Mouse (Mus musculus): Measurements from ENCODE around the gene Mex3d. TPM values are rescaled to one million over a fixed set of nuclear protein-coding genes. Genes with fewer than 3 reads are reported as not detected.

Mex3d gene
- polyA plus RNA-seq, 1 experiment from 2014 or later = 6.1 TPM

- Histone ChIP-seq H3K4me2 (peak overlapping the region; percentile 95), H3K27me3 (replicated peaks) (no peaks in the 10 kb centered on the region), H3K27ac (ENCODE audit: poor library complexity, severe bottlenecking) (peak overlapping the region; percentile 68; the same call in 1 of the 2 replicates), H3K4me1 (replicated peaks) (peaks cover 38% of the 10 kb centered on the region), H3K36me3 (peaks cover 48% of the 10 kb centered on the region), H3K4me3 (peak overlapping the region; percentile 94), H3K9ac (peak overlapping the region; percentile 98), H3K9me3 (replicated peaks) (no peaks in the 10 kb centered on the region)
- no peak for ATAC-seq (ENCODE audit: insufficient number of reproducible peaks, low FRiP score)
- WGBS = 23% methylated on average over 7 of the region's 7 CpGs
These were observed 2.1 kb downstream of the Mex3d start for GRCm38 (mm10) chr10:80385310-80385709.

- Histone ChIP-seq H3K27ac (ENCODE audit: poor library complexity, severe bottlenecking) (no peak overlapping the region), H3K36me3 (peaks cover 47% of the 10 kb centered on the region), H3K4me3 (peak overlapping the region; percentile 94), H3K4me2 (peak overlapping the region; percentile 95), H3K9ac (peak overlapping the region; percentile 98), H3K27me3 (replicated peaks) (no peaks in the 10 kb centered on the region), H3K9me3 (replicated peaks) (no peaks in the 10 kb centered on the region), H3K4me1 (replicated peaks) (peaks cover 38% of the 10 kb centered on the region)
- no peak for ATAC-seq (ENCODE audit: insufficient number of reproducible peaks, low FRiP score)
- 64% methylated on average over 7 of the region's 7 CpGs for WGBS
These were observed 2.8 kb downstream of the Mex3d start for GRCm38 (mm10) chr10:80384709-80385108.

GRCm38 (mm10) chr10:80384115-80384639, 3.3 kb downstream of the Mex3d start:
- peak overlapping the region; percentile 95 for H3K4me2 ChIP-seq
- 89% methylated on average over 4 of the region's 4 CpGs for WGBS
- no peaks in the 10 kb centered on the region for H3K27me3 ChIP-seq (replicated peaks)
- peaks cover 38% of the 10 kb centered on the region for H3K4me1 ChIP-seq (replicated peaks)
- H3K9me3 ChIP-seq (replicated peaks) = no peaks in the 10 kb centered on the region
- H3K4me3 ChIP-seq = 0 out of 2 replicates have a peak overlapping the region, but pooled peaks have one; percentile 94
- peaks cover 49% of the 10 kb centered on the region for H3K36me3 ChIP-seq
- no peak for ATAC-seq (ENCODE audit: insufficient number of reproducible peaks, low FRiP score)
- peak overlapping the region; percentile 98; the same call in 1 of the 2 replicates for H3K9ac ChIP-seq
- H3K27ac ChIP-seq (ENCODE audit: poor library complexity, severe bottlenecking) = no peak overlapping the region

DNA sequence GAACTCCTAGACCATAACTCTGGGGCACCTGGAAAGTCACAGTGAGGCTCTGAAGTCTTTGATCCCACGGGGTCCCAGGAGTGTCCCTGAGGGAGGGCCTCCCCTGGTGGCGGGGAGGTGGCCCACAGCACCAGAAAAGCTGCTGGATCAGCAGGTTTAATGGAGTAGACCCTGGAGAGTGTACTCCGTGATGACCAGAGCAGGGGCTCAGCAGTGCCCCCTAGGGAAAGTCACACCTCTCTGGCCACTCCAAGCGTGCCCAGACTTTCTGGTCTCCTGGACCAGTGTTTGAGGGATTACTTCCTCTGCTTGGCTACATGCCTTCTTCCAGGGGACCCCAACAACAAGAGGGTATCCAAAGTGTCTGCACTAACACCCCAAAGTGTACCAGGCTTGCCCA, 4.0 kb downstream of the Mex3d start:
- H3K9ac ChIP-seq = no peak overlapping the region; the same call in 1 of the 2 replicates
- H3K4me2 ChIP-seq = no peak overlapping the region
- peaks cover 49% of the 10 kb centered on the region for H3K36me3 ChIP-seq
- H3K27me3 ChIP-seq (replicated peaks) = no peaks in the 10 kb centered on the region
- peaks cover 35% of the 10 kb centered on the region for H3K4me1 ChIP-seq (replicated peaks)
- no peak overlapping the region for H3K27ac ChIP-seq (ENCODE audit: poor library complexity, severe bottlenecking)
- ATAC-seq (ENCODE audit: insufficient number of reproducible peaks, low FRiP score) = no peak
- H3K4me3 ChIP-seq = no peak overlapping the region
- 67% methylated on average over 4 of the region's 4 CpGs for WGBS
- H3K9me3 ChIP-seq (replicated peaks) = no peaks in the 10 kb centered on the region

DNA sequence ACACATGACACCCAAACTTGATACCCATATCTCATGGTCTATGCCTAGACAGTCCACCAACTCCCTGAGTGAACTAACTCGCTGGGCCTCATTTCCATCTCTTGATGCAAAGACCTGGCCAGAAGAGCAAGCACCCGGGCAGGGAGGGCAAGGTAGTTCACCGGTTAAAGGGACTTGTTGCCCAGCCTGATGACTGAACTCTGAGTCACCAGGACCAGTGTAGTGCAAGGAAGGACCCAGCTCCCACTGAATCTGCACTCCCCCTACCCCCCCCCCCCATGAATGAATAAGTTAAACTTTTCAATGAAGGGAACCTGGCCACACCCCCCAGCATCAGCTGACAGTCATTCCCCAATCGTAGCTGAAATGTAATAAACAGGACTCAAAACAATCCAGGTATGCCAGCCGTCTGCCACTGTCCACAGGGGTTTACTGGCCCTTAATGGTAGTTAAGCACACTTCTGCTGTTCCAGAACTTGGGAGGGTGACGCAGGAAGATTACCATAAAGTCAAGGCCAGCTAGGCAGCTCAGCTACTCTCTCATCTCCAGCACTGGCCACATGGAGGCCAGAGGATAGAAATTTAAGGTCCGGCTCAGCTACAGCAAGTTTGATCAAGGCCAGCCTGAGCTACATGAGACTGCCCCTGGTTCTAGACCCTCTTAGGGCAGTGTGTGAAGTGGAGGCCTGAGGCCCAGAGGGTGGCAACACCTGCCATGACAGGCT, 4.7 kb downstream of the Mex3d start:
- 88% methylated on average over 7 of the region's 7 CpGs for WGBS
- ATAC-seq (ENCODE audit: insufficient number of reproducible peaks, low FRiP score) = no peak
- H3K27ac ChIP-seq (ENCODE audit: poor library complexity, severe bottlenecking) = no peak overlapping the region
- peaks cover 30% of the 10 kb centered on the region for H3K4me1 ChIP-seq (replicated peaks)
- no peak overlapping the region for H3K4me3 ChIP-seq
- H3K36me3 ChIP-seq = peaks cover 49% of the 10 kb centered on the region
- no peaks in the 10 kb centered on the region for H3K9me3 ChIP-seq (replicated peaks)
- no peaks in the 10 kb centered on the region for H3K27me3 ChIP-seq (replicated peaks)
- H3K4me2 ChIP-seq = no peak overlapping the region
- H3K9ac ChIP-seq = no peak overlapping the region

- H3K4me1 ChIP-seq (replicated peaks) = no peaks in the 10 kb centered on the region
- H3K27me3 ChIP-seq (replicated peaks) = peaks cover 8% of the 10 kb centered on the region
- H3K27ac ChIP-seq (ENCODE audit: poor library complexity, severe bottlenecking) = no peak overlapping the region
- no peak overlapping the region for H3K4me2 ChIP-seq
- ATAC-seq (ENCODE audit: insufficient number of reproducible peaks, low FRiP score) = no peak
- H3K9ac ChIP-seq = no peak overlapping the region
- peaks cover 30% of the 10 kb centered on the region for H3K36me3 ChIP-seq
- 39% methylated on average over 10 of the region's 10 CpGs for WGBS
- no peaks in the 10 kb centered on the region for H3K9me3 ChIP-seq (replicated peaks)
- H3K4me3 ChIP-seq = no peak overlapping the region
These were observed 9.7 kb downstream of the Mex3d start for GRCm38 (mm10) chr10:80377716-80378115.

- H3K9ac ChIP-seq = no peak overlapping the region
- H3K4me3 ChIP-seq = no peak overlapping the region
- H3K27ac ChIP-seq (ENCODE audit: poor library complexity, severe bottlenecking) = no peak overlapping the region
- H3K36me3 ChIP-seq = peaks cover 14% of the 10 kb centered on the region
- H3K27me3 ChIP-seq (replicated peaks) = peaks cover 12% of the 10 kb centered on the region
- peaks cover 3% of the 10 kb centered on the region; the same call in 1 of the 2 replicates for H3K4me1 ChIP-seq (replicated peaks)
- H3K9me3 ChIP-seq (replicated peaks) = no peaks in the 10 kb centered on the region
- WGBS = 2% methylated on average over 7 of the region's 7 CpGs
- ATAC-seq (ENCODE audit: insufficient number of reproducible peaks, low FRiP score) = no peak
- no peak overlapping the region for H3K4me2 ChIP-seq
These were observed 11.3 kb downstream of the Mex3d start for GRCm38 (mm10) chr10:80376160-80376559.

DNA sequence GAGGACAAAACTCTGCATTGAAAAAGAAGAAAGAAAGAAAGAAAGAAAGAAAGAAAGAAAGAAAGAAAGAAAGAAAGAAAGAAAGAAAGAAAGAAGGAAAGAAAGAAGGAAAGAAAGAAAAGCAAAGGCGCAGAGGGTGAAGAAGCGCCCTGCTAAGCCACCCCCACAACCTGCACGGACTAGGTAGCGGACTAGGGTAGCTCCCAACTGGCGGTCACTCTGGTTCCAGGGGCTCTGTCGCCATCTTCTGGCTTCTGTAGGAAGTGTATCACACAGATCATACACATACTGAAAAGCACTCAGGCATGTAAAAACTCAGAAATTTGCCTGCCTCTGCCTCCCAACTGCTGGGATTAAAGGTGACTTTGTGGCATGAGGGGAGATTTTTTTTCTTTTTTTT, 13.4 kb downstream of the Mex3d start:
- Histone ChIP-seq H3K27me3 (replicated peaks) (peaks cover 20% of the 10 kb centered on the region), H3K4me2 (no peak overlapping the region), H3K4me3 (no peak overlapping the region), H3K9ac (no peak overlapping the region), H3K27ac (ENCODE audit: poor library complexity, severe bottlenecking) (no peak overlapping the region), H3K4me1 (replicated peaks) (peaks cover 3% of the 10 kb centered on the region; the same call in 1 of the 2 replicates), H3K36me3 (no peaks in the 10 kb centered on the region), H3K9me3 (replicated peaks) (no peaks in the 10 kb centered on the region)
- WGBS = 14% methylated on average over 6 of the region's 6 CpGs
- ATAC-seq (ENCODE audit: insufficient number of reproducible peaks, low FRiP score) = no peak

DNA sequence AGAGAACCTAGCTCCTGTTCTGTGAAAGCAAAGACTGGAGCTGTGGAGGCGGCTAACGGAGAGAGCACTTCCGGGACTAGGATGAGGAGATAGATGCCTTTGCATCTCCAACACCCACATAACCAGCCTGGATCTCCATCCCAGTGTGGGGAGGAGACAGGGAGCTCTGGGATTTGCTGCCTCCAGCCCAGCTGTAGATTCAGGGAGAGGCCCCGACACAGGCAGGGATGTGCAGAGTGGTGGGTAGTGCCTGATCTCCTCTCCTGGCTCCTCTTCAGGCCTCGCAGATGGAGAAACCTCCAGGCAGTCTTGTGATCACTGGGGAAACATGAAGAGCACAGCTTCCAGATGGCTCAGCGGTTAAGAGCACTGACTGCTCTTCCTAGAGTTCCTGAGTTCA, 14.8 kb downstream of the Mex3d start:
- H3K27me3 ChIP-seq (replicated peaks) = peaks cover 31% of the 10 kb centered on the region
- H3K4me2 ChIP-seq = no peak overlapping the region
- WGBS = 83% methylated on average over 6 of the region's 6 CpGs
- no peak for ATAC-seq (ENCODE audit: insufficient number of reproducible peaks, low FRiP score)
- peaks cover 3% of the 10 kb centered on the region; the same call in 1 of the 2 replicates for H3K4me1 ChIP-seq (replicated peaks)
- H3K9me3 ChIP-seq (replicated peaks) = peaks cover 5% of the 10 kb centered on the region
- no peak overlapping the region for H3K4me3 ChIP-seq
- peak overlapping the region; percentile 25; the same call in 1 of the 2 replicates for H3K9ac ChIP-seq
- no peaks in the 10 kb centered on the region for H3K36me3 ChIP-seq
- H3K27ac ChIP-seq (ENCODE audit: poor library complexity, severe bottlenecking) = no peak overlapping the region

- H3K4me1 ChIP-seq (replicated peaks) = peaks cover 3% of the 10 kb centered on the region; the same call in 1 of the 2 replicates
- H3K27me3 ChIP-seq (replicated peaks) = peaks cover 38% of the 10 kb centered on the region
- WGBS = 64% methylated on average over 9 of the region's 9 CpGs
- no peak overlapping the region for H3K27ac ChIP-seq (ENCODE audit: poor library complexity, severe bottlenecking)
- no peak for ATAC-seq (ENCODE audit: insufficient number of reproducible peaks, low FRiP score)
- H3K4me2 ChIP-seq = peak overlapping the region; percentile 39
- no peaks in the 10 kb centered on the region for H3K36me3 ChIP-seq
- H3K4me3 ChIP-seq = 0 out of 2 replicates have a peak overlapping the region, but pooled peaks have one; percentile 29
- peaks cover 5% of the 10 kb centered on the region for H3K9me3 ChIP-seq (replicated peaks)
- H3K9ac ChIP-seq = no peak overlapping the region
These were observed 15.5 kb downstream of the Mex3d start for GRCm38 (mm10) chr10:80371983-80372382.

DNA sequence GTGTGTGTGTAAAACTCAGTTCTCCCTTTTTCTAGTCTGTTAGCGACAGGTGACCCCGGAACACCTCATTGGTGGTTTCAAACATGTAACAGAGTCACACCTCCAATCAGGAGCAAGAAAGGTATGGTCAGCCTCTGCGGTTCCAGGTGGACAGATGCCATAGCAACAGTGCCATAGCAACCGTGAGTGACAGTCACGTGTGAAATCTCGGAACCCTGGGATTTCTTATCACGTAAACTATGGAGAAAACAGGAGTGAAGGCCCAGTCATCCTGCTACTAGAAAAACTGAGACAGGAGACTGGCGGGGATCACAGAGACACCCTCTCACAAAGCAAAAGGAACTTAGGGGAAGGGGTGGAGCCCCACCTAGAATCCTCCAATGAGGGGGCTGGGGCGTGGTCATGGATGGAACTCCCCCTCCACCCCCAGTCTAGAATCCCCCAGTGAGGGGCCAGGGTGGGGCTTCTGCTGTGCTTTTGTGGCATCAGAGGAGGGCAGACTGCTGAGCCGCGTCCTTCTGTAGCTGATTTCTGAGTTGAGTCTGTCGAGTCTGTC, 16.0 kb downstream of the Mex3d start:
- Histone ChIP-seq H3K9me3 (replicated peaks) (peaks cover 5% of the 10 kb centered on the region), H3K4me1 (replicated peaks) (peaks cover 3% of the 10 kb centered on the region; the same call in 1 of the 2 replicates), H3K9ac (peak overlapping the region; percentile 16; the same call in 1 of the 2 replicates), H3K4me3 (peak overlapping the region; percentile 29), H3K27ac (ENCODE audit: poor library complexity, severe bottlenecking) (no peak overlapping the region), H3K4me2 (peak overlapping the region; percentile 39), H3K27me3 (replicated peaks) (peaks cover 43% of the 10 kb centered on the region), H3K36me3 (no peaks in the 10 kb centered on the region)
- 0 out of 2 replicates have a peak, but pooled peaks have one; percentile 28 for ATAC-seq (ENCODE audit: insufficient number of reproducible peaks, low FRiP score)
- WGBS = 7% methylated on average over 12 of the region's 12 CpGs

Measured in heart, embryonic 12.5 days (tissue).